Mouse (Mus musculus): Measurements from ENCODE around the gene Prf1. TPM values are rescaled to one million over a fixed set of nuclear protein-coding genes. Genes with fewer than 3 reads are reported as not detected.

Gene Prf1
- 1.2 and 1.8 TPM in 2 replicates for polyA plus RNA-seq (2012; rRNA removed)

DNA sequence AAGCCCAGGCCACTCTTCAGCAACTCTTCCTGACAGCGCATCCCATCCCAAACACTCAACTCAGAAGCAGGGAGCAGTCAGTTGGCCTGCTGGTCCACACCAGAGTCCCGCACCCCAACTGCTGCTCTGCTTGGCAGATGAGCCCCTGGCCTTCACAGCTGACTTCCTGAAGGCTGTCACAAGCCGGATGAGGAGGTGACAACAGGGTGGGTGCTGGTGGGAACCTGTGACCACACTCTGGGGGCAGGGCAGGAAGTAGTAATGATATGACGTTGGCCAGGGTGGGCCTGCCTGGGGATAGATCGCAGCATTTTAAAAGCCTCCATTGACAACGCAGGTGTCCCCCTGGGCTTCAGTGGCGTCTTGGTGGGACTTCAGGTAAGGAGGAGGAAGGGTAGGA is at the start of gene Prf1:
Gene Prf1 (plus strand): TSS at position 357 of the 400 bp plus-strand sequence.
- WGBS: 73% methylated on average over 7 of the region's 7 CpGs
- no peak for DNase-seq (ENCODE audit: low read depth, low spot score)

DNA sequence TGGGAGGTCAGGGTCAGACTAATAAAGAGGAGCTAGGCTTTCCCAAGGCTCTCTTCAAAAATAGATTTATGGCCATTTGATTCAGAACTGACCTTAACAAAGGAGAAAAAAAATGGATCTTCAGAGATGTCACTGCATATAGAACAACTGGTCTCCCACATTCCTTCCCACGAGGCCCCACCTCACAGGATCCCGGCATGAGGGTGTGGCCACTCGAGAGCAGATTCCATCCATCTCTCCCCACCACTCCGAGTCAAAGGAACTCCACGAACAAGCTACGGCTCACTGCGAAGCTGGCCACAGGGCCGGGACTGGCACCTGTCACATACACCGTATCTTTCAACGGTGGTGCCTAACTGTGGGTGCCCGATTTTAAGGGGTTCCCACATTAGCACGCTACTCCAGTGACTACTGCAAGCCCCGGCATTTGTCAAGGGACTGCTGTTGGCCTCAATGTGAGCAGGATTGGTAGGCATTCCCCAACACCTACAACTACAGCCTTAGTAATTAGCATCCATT is 49.0 kb upstream of the Prf1 start:
- DNase-seq (ENCODE audit: low read depth, low spot score): no peak
- 63% methylated on average over 13 of the region's 13 CpGs for WGBS

DNA sequence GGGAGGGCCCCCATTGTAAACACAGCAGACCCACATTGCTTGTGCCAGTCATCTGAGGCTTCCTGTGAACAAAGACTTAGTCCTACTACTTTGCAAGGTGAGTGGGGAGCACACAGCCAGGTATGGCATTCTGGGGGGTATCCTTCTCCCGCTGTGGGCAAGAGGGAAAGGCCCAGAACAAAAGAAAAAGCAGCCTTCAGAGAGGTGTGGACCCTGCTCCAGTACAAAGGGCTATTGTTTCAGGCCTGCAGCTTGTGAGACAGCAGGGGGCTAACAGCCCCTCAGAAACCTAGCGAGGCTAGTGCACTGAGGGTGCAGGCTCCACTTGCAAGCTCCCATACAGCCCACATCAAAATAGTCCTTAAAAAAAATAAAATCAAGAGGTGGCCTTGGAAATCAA is 47.7 kb upstream of the Prf1 start:
- DNase-seq (ENCODE audit: low read depth, low spot score): no peak
- WGBS: 72% methylated on average over 2 of the region's 2 CpGs

DNA sequence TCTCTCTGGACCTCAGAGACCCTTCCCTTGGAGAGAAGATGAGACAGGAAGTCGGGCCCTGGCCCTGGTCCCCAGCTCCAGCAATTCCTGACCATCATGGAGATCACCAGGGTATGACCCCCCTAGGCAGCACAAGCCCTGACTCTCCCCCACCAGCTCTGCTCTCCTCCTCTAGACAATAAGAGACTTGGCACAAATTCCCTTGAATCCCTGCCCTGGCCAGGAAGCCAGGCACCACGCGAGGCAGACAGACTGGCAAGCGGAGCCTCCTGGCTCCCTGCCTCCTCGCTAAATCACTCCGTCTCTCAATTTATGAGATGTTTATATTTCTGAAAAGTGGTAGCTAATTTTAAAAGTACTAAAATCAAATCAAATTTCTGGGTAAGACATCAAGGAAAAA is 42.9 kb upstream of the Prf1 start:
- WGBS: 58% methylated on average over 6 of the region's 6 CpGs
- no peak for DNase-seq (ENCODE audit: low read depth, low spot score)

DNA sequence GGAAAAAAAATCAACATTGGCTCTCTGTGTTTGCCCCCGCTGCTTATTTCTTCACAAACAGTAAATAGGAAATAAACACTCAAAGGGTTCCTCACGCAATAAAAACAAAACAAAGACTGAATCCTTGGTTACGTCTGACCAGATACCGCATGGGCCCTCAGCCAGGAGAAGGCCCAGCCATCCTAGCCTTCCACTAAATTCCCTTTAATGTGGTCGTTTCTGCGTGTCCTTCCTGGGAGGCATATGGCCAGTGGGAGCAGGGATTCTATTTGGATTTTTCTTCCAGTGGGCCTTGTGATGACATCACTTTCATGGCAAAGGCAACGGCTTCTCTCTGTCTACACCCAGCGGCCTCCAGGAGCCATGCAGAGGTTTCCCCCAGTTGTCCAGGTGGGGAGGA is 42.4 kb upstream of the Prf1 start:
- 56% methylated on average over 8 of the region's 8 CpGs for WGBS

DNA sequence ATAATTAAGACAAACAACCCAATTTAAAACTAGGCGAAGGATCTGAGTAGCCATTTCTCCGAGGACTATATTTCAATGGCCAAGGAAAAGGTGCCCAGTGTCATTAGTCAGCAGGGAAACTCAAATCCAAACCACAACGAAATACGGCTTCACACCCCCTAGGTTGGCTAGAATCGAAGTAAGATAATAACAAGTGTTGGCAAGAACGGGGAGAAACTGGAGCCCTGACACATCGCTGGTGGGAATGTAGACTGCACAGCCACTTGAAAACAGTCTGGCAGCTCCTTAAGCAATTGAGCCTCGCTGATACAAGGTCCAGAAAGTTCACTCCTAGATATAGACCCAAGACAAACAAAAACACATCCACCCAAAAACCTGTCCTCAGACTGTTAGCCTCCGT is 41.0 kb upstream of the Prf1 start:
- no peak for DNase-seq (ENCODE audit: low read depth, low spot score)
- WGBS: 88% methylated on average over 9 of the region's 9 CpGs

More for the DNA sequence above, 42.4 kb upstream of the Prf1 start:
- DNase-seq (ENCODE audit: low read depth, low spot score): no peak

DNA sequence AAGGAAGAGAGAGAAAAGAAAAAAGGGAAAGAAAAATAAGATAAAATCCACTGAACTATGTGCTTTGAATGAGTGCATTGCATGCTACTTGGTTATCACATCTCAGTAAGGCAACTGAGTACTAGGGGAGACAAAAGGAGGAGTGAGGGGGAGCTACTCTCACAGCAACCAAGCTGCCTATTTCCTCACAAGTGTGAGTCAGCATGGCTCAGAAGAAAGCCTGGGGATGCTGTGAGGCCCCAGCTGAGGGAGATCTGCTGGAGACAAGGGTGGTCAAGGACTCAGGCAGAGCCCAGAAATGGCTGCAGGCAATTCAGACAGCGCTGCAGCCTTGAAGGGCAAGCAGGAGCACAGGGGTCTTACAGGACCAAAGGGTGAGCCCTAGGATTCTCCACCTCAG is 39.5 kb upstream of the Prf1 start:
- WGBS: 69% methylated on average over 1 of the region's 1 CpGs
- DNase-seq (ENCODE audit: low read depth, low spot score): no peak

DNA sequence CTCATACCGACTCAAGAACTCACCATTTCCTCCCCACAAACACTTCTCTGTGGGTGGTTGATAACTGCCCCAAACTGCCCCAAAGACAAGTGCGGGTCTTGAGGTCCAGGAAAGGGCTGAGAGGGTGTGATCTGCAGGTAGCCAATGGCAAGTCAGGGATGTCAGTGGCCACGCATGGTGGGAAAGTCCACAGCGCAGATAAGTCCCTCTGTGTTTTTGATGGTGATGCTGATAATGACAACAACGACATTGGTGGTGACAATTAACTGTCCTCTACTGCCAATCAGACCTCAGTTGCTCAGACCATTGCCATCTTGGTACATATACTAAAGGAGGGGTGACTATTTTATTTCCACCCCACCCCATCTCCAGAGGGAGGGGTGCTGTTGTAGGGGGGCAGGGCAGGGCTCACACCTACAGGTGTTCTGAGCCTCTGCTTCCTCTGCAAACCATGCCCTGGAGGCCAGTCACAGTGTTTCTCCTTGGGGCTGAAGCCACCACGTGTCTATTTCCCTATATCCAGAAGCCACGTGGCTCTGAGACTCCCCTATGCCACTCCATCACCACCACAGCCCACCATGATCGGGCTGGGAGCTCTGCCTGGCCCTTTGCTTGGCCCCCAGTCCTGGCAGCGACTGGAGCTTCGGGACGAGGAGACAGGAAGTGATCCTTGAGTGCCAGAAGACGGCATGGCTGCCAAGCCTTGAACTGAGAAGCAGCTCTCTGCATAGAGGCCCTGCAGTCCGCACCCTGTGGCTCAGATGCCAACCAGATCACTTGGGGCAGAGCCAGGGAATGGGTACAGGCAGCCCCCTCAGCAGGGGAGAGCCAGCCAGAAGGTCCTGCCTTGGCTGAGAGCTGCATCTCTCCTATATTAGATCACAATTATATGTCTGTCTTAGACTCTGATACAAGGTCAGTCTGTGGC is 36.1 kb upstream of the Prf1 start:
- WGBS: 53% methylated on average over 13 of the region's 13 CpGs
- no peak for DNase-seq (ENCODE audit: low read depth, low spot score)

DNA sequence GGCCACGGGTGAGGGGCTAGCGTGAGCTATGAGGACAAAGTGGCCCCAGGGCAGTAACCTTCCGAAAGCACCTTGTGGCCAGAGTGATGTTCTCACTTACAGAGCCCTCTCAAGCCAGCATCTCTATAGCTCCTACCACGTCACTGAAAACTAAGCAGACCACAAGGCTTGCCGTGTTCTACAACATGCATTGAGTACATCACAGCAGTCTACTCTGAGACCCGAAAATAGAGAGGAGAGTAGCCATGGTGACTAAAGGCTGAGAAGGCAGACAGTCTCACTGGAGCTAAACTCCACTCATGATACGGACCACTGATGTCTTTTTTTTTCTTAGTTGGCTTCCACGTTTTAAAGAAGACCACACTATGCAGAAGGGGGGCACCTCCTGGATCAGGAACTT is 34.0 kb upstream of the Prf1 start:
- DNase-seq (ENCODE audit: low read depth, low spot score): no peak
- WGBS: 81% methylated on average over 8 of the region's 8 CpGs

DNA sequence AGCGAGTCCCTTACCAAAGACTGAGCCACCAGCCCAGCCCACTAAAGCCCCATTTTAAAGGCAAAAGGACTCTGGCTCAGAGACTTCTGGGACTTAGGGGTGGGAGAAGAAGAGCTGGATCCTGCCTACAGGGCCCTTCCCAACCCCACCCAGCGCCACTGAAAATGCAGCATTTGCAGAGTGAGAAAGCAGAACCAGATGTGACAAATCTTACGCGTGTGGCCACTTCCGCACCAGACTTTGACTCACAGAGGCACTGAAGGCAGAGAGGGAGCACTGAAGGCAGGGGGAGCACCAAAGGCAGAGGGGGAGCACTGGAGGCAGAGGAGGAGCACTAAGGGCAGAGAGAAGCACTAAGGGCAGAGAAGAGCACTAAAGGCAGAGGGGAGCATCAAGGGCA is 30.3 kb upstream of the Prf1 start:
- no peak for DNase-seq (ENCODE audit: low read depth, low spot score)
- WGBS: 83% methylated on average over 5 of the region's 5 CpGs

DNA sequence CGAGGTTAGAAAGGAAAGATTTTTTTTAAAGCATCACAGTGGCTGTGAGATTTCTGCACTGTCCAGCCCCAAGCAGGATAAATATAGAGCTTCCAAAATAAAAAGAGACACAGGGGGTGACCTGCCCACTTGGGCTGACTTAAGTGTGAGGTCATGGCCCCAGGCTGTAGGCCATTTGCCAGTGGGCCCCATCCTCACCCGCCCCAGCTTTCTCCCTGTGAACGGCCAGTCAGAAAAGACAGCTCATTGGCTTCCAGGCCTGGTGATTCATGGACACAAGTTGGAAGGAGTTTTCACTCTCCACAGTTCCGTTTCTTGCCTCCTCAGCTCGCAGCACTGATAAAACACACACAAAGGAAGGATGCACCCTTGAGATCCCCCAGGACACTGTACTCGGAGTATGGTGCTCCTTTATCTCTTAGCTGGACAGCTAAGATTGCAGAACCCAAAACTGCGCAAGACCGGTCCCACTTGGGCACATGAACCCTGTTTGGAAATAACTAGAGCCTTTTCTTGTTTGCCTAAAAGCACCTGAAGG is 25.5 kb upstream of the Prf1 start:
- WGBS: 51% methylated on average over 8 of the region's 8 CpGs

DNA sequence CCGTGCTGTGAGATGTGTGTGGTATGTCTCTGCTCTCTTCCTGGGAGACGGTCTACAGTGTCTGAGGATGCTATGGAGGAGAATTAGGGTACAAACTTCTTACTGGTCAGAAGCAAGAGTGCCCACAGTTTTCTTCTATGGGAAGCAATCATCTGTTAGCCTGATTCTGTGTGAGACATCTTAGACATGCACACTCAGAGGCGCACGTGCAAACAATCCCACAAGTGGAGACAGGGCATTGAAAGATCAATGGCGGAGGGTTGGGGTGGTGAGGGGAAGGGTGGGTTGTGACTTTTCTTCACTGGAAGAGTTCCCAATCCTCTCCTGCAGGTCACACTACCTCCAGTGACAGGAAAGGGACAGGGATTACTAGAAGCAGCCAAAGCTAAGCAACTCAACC is 25.0 kb upstream of the Prf1 start:
- DNase-seq (ENCODE audit: low read depth, low spot score): no peak
- 58% methylated on average over 5 of the region's 5 CpGs for WGBS

More for the DNA sequence above, 25.5 kb upstream of the Prf1 start:
- DNase-seq (ENCODE audit: low read depth, low spot score): no peak

DNA sequence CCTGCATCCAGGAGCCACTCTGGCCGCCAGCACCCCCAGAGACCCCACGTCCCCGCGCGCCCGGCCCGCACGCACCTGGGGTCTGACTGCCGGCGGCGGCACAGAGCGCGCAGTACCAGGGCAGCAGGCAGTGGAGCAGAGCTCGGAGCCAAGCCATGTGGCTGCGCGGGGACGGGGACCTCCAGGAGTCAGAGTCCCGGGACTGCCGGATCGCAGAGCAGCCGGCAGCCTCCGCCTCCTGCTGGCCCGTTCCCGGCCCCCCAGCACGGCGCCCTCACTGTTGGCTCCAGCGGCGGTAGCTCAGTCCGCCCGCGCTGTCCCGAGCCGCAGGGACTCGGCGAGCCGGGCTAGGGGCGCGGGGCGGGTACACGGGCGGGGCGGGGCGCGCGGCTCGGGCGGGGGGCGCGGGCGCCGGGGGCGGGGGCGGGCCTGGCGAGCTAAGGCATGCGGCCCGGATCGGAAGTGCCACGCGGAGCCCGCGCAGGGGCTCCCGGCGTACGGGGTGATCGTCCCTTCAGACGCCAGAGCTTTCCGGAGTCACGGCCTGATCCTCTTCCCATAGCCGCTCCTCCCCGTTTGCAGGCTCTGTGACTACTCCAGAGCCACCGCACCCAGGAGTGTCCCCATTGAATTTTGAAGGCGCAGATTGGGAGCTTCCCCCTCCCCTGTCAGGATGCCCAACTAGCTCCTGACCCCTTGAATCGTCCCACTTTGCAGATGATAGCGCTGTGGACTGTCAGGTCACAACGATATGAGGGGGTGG is 24.4 kb upstream of the Prf1 start, which contains the start of gene Adamts14:
Gene Adamts14 (minus strand): TSS at position 358 of the 763 bp plus-strand sequence.
- 3% methylated on average over 64 of the region's 75 CpGs for WGBS

DNA sequence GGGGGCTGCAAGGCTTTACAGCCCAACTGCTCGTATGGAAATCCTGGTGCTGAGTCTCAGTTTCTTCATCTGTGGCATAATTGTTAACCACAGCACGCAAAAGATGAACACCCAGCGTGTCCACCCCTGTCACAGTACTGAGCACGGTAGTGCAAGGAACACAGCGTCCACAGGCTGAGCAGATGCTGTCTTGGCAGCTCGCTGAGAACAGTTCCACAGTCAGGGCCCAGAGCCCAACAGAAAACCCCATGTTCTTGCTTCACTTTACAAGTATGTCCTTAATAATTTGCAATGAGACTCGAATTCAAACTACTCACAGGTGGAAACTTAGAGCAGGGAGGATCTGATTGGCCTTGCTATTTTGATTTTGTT is 23.8 kb upstream of the Prf1 start:
- DNase-seq (ENCODE audit: low read depth, low spot score): no peak
- 59% methylated on average over 7 of the region's 7 CpGs for WGBS

More for the DNA sequence above, 24.4 kb upstream of the Prf1 start, which contains the start of gene Adamts14:
- DNase-seq (ENCODE audit: low read depth, low spot score): no peak

DNA sequence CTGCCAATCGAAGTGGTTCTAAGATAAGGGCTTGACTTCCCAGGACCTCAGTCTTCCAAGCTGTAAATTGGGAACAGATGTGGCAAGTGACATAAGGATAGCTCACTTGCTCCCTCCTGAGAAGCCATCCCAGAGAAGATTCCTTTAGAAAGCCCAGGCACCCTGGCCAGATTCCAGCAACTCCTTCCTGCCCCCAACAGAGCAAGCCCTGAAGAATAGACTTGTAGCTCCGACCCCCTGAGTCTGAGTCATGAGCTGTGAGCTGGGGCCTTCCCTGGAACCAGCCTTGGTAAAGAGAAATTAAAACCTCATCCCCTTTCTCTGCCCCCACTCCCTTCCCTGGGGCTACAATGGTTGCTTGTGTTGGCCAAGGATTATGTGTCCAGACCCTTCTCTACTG is 23.1 kb upstream of the Prf1 start:
- DNase-seq (ENCODE audit: low read depth, low spot score): no peak
- 71% methylated on average over 2 of the region's 2 CpGs for WGBS

DNA sequence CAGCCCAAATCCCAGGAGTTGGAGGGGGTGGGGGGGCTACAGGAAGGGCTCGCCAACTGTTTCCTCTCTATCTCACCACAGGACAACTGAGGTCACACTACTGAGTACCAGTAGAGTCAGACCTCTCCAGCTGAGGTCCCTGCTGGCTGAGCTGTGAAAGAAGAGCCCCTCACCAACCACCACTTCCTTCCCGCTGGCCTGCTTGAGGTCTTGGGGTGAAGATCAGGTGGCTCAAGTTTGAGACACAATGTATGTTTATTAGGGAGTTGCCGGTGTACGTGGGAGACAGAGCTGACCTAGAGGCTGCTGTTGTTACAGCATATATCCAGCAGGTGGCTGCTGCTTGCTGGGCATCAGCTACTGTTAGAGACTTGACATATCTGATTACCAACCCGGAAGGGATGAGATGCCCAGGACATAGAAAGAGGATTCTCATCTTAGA is 21.9 kb upstream of the Prf1 start:
- WGBS: 4% methylated on average over 5 of the region's 5 CpGs
- no peak for DNase-seq (ENCODE audit: low read depth, low spot score)

DNA sequence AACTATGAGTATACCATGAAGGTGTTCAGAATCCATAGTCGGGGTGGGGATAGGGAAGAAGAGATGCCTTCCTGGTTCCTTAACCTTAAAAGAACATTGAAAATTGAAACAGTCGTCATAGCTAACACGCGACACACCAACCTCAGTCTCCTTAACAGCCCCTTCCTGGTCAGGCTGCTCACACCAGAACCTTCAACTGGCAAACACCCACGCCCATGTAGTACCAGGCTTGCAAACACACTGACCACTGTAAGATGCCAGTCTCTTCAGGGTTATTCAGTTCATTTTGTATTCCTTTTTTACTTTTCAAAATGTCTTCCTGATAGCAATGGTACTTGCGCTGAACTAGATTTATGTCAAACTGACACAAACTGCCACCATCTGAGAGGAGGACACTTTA is 20.6 kb upstream of the Prf1 start:
- no peak for DNase-seq (ENCODE audit: low read depth, low spot score)
- WGBS: 79% methylated on average over 6 of the region's 6 CpGs

DNA sequence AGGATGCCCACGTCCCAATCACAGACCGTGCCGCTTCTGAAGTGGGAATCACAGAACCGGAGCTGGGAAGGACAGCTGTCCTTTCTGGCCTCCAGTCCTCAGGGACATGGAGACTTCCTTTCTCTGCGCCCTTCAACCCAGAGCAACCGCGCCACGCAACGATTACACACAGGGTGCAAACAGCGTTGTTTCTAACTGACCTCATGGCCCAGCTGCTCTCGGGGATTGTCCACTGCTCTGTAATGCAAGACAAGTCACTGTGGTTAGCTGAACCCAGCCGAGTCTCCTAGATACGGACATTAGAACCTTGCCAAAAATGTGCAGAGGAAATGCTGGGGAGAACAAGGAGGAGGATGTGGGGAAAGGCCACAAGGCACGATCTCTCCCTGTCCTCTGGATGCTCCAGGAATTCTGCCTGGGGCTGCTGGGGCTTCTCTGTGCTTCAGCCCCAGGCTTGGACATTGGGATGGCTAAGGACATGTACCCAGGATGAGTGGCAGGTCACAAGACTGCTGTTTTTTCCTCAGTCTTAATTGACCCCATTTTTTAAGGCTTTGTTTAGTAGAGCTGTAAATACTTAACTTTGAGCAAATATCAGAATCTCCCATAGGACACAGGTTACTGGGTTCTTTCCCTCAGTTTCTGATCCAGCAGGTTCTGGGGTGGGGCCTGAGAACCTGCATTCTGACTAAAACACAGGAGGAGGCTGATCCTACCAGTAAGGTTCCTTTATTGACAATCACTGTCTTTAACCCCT is 19.5 kb upstream of the Prf1 start:
- 46% methylated on average over 14 of the region's 14 CpGs for WGBS
- no peak for DNase-seq (ENCODE audit: low read depth, low spot score)

DNA sequence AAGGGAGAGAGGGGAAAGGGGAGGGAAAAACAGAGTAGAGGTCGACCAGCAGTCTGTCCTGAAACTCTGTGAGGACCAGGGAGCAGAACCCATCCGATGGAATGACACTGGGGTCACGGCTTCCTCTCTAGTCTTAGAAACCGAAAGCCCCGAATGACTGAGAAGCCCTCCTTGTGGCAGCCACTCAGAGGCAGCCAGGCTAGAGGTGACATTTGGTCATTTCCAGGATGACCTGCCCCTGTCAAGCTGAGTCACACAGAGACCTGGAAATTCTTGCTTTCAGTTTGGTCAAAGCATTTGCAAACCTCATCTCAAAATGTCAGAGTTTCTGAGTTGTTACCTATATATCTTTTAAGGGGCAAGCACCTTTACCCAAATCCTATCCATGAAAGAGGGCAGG is 16.5 kb upstream of the Prf1 start:
- DNase-seq (ENCODE audit: low read depth, low spot score): no peak
- WGBS: 67% methylated on average over 5 of the region's 5 CpGs

Measured in large intestine, adult 2 months (tissue).